Mouse (Mus musculus): ENCODE results near the gene Asphd2.

DNA sequence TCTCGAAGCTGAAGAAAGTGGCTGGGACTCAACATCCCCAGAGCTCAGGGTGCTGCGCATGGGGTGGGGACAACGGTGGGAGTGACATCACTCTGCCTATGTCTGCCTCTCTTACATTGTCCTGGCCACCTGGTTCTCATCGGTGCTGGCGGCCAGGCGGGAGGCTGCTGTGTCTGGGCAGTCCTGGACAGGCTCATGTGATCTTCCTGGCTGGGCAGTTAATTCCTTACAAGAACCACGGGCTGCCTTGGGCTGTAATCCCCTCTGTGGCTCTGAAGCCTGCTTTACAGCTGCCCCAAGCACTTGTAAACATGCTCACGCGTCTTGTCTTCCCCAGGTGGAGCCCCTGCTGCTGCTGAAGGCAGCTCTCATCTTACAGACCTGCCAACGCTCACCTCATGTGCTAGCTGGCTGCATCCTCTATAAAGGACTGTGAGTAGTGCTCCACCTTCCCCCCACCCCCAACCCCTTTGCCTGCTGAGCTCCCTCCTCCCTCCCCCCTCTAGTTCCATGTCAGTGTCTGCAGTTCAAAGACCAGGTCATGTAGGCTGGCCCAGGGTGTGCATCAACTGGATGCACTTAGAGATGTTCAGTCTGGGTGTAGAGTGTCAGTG, 30.4 kb downstream of the Asphd2 start:
- TF ChIP-seq POLR2A (IDR thresholded peaks at IDR 0.05; ENCODE audit: control insufficient read depth, low read depth, low read length) = no peak
- TF ChIP-seq CTCF (IDR thresholded peaks at IDR 0.05; ENCODE audit: control insufficient read depth, insufficient read depth, insufficient replicate concordance, low read depth, low read length) = no peak
